8 mouse cellular contexts compared by ENCODE assay signal in the genomic region with DNA sequence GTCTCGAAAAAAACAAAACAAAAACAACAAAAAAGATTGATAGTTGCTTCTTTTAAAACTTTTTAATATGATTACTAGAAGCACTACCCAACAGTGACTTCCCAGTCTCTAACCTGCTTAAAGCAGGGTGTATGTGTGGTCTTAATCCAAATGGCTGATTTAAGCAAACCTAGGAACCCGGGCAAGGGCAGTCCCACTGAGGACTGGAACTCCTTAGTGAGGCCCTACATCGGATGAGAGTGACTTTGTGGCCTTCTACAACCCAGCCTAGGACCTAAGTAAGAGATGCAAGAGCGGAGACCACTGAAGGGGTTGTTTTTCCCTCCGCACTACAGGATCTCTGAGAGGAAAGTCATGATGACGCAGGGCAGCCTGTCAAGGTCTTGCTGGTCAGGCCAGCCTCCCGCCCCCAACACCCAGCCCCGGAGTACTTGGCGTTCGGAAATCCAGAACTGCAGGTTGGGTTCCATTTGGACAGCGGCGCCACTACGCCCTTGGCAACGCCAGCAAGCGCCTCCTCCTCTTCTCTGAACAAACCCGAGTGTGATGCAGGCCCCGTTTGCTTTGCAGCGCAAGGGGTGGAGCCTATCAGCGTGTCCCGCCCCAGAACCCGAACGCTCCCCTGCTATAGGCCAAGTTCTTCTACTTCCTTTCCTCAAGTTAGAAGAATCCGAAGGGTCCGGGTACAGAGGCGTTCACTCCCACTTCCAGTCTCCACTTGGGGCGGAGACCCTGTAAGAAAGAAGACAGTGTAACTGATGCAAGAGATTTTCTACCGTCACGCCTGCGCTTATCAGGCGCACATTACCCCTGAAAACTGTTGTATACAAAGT. TPM values are rescaled to one million over a fixed set of nuclear protein-coding genes. Genes with fewer than 3 reads are reported as not detected.
DNase-seq lines count a peak whose midpoint lies in the region; ATAC-seq and TF ChIP-seq lines count a peak whose summit lies in the region.

Gene Sfxn4 (minus strand): TSS at position 612 of the 833 bp plus-strand sequence.

- no peak within 1 kb of the TSS for H3K27ac ChIP-seq in cortical plate, adult 2 months (ENCODE audit: insufficient read depth, low read length)

- peak within 1 kb of the TSS; percentile 71 for H3K4me3 ChIP-seq in cortical plate, adult 2 months (ENCODE audit: insufficient read depth, low read length)

- no peak for TF ChIP-seq CTCF in cortical plate, adult 2 months (IDR thresholded peaks at IDR 0.05; ENCODE audit: extremely low read depth, insufficient read depth, low read length)

- peak; percentile 95 for TF ChIP-seq POLR2A in cortical plate, adult 2 months (IDR thresholded peaks at IDR 0.05; ENCODE audit: extremely low read depth, insufficient read depth, low read length)

- peak; percentile 100 for ATAC-seq in activated CD4-positive, CD25-positive, alpha-beta regulatory T cell, adult 4 months
- peak; percentile 99 for ATAC-seq in megakaryocyte progenitor cell, adult 5-6 weeks (replicated peaks; ENCODE audit: poor library complexity)

- peak; percentile 88 to 92 for DNase-seq in gastrocnemius, adult 8-10 months (ENCODE audit: low spot score in 2 of 2)
- peak; percentile 94 for DNase-seq in induced T-regulatory cell, adult 2 months (ENCODE audit: low read depth)
- DNase-seq in left cerebral cortex, adult 9 months (ENCODE audit: low spot score in 2 of 2): peak; percentile 81 to 95
- peak; percentile 87 for DNase-seq in right cerebral cortex, postnatal 14 days
- DNase-seq in urinary bladder, postnatal 36 days (ENCODE audit: low spot score in 2 of 2): peak; percentile 79 to 93

- H3K4me1 ChIP-seq in cortical plate, adult 2 months (ENCODE audit: control insufficient read depth, insufficient read depth, low read length): no peaks in the 10 kb centered on the region

RNA-seq across cellular contexts. Expression of gene Sfxn4, which starts in this region (rescaled TPM):
- polyA plus RNA-seq in activated CD4-positive, CD25-positive, alpha-beta regulatory T cell, adult 4 months (2017; shearing (Covaris generic)): 1 to 10 TPM; 2.5 to 2.9 TPM
- 20.1 and 22.0 TPM in 2 replicates for polyA plus RNA-seq in cortical plate, adult 2 months (2012; rRNA removed)
- 1 to 10 TPM; 1.9 to 3.1 (median 2.2) TPM for total RNA-seq in gastrocnemius, adult 8-10 months (2022)
- 2.6 and 4.3 TPM in 2 replicates for total RNA-seq in megakaryocyte progenitor cell, adult 5-6 weeks (2015)
- total RNA-seq in megakaryocyte progenitor cell, adult 5-6 weeks (2017): 1.3 and 1.5 TPM in 2 replicates
